Mouse (Mus musculus) hindbrain, embryonic 15.5 days (tissue): ENCODE data around the gene Treh. TPM values are rescaled to one million over a fixed set of nuclear protein-coding genes. Genes with fewer than 3 reads are reported as not detected.

ENCODE experiments used
- ATAC-seq: fragments of 200-750 bp; cut with Nextera tagmentation; 2 replicates; pipeline ENCODE4 v1.8.0; 2017; ENCODE audit warnings: low read depth, moderate number of reproducible peaks, moderate TSS enrichment; ENCODE audit not compliant: low FRiP score
- H3K27ac ChIP-seq: fragments of 300-500 bp; sonication (generic); replicated peaks from 2 replicates; pipeline ENCODE4 v1.5.1; 2015; ENCODE audit warnings: mild to moderate bottlenecking, inconsistent platforms
- H3K27me3 ChIP-seq: fragments of 300-500 bp; sonication (generic); 2 replicates; pipeline ENCODE4 v1.6.1; 2015; ENCODE audit warnings: control low read depth, inconsistent platforms
- H3K36me3 ChIP-seq: fragments of 300-500 bp; sonication (generic); 2 replicates; pipeline ENCODE4 v1.6.1; 2015; ENCODE audit warnings: control low read depth, inconsistent platforms
- H3K4me1 ChIP-seq: fragments of 300-500 bp; sonication (generic); replicated peaks from 2 replicates; pipeline ENCODE4 v1.6.1; 2015; ENCODE audit warnings: control low read depth, inconsistent platforms
- H3K4me2 ChIP-seq: fragments of 300-500 bp; sonication (generic); 2 replicates; pipeline ENCODE4 v1.6.1; 2015; ENCODE audit warnings: moderate library complexity, mild to moderate bottlenecking, inconsistent platforms
- H3K4me3 ChIP-seq: fragments of 300-500 bp; sonication (generic); 2 replicates; pipeline ENCODE4 v1.5.1; 2015; ENCODE audit warnings: mild to moderate bottlenecking, inconsistent platforms
- H3K9ac ChIP-seq: fragments of 300-500 bp; sonication (generic); 2 replicates; pipeline ENCODE4 v1.6.1; 2015; ENCODE audit warnings: inconsistent platforms
- H3K9me3 ChIP-seq: fragments of 300-500 bp; sonication (generic); 2 replicates; pipeline ENCODE4 v1.6.1; 2016; ENCODE audit warnings: control low read depth, inconsistent platforms
- WGBS: fragments of 180-500 bp; shearing (Covaris S2); methylation state at CpG from one replicate; pipeline ENCODE4 v1.1.7; 2015; 5-methylcytosine and 5-hydroxymethylcytosine counted together
- polyA plus RNA-seq: library from polyadenylated mRNA; unstranded; fragments of >200 nt; fragmentation: Nextera tagmentation; extraction: Ambion mirVana; gene quantifications from 2 replicates; pipeline ENCODE4 v1.2.1, GENCODE M21; 2015

The Treh gene
- polyA plus RNA-seq, 1 experiment from 2014 or later = not detected

GRCm38 (mm10) chr9:44683046-44683445, 10.0 kb downstream of the Treh start:
- H3K9me3 ChIP-seq = no peaks in the 10 kb centered on the region
- WGBS = 86% methylated on average over 8 of the region's 8 CpGs
- peaks cover 19% of the 10 kb centered on the region for H3K4me1 ChIP-seq
- H3K27me3 ChIP-seq = no peaks in the 10 kb centered on the region
- no peak for ATAC-seq
- no peak overlapping the region for H3K9ac ChIP-seq
- H3K4me2 ChIP-seq = no peak overlapping the region
- no peak overlapping the region for H3K27ac ChIP-seq
- H3K36me3 ChIP-seq = peaks cover 4% of the 10 kb centered on the region; the same call in 1 of the 2 replicates
- no peak overlapping the region for H3K4me3 ChIP-seq

DNA sequence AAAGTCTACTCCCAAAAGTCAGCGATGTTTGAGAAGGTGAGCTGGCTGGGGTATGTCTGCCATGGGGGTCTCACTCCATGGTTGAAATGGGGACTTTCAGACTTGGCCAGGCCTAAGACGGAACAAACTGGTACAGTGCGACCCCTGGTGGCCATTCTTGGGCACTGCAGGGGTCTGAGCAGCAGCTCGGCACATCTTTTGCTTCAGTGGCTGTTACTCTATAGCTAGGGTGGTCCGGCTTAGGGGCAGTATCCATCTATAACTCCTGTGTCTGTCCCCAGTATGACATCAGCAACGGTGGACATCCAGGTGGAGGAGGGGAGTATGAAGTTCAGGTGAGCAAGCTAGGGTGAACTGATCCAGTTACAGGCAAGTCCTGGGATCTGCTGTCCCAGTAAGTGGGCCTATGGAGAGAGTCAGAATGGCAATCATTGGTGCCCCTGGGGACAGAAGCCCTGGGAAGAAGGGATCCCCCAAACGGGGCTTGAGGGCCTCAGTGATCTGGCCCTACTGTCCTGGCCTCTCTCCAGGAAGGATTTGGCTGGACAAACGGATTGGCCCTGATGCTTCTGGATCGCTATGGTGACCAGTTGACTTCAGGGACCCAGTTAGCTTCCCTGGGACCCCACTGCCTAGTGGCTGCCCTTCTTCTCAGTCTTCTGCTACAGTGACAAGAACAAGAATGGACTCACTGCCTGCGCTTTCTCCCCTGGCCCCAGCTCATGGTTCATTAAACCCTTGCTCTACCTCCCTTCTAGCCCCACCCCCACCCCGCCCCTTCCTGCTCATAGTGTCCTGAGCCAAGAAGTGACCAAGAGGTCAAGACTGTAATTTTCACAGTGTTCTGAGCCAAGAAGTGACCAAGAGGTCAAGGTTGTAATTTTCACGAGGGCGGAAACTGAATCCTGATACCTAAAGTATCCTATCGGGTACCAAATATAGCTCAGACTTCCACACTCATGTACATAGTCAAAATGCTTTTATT, 12.6 kb downstream of the Treh start:
- Histone ChIP-seq H3K4me1 (peaks cover 19% of the 10 kb centered on the region), H3K27ac (peak overlapping the region; percentile 43; the same call in 1 of the 2 replicates), H3K36me3 (peaks cover 13% of the 10 kb centered on the region), H3K4me2 (no peak overlapping the region), H3K9me3 (no peaks in the 10 kb centered on the region), H3K27me3 (no peaks in the 10 kb centered on the region), H3K4me3 (no peak overlapping the region), H3K9ac (no peak overlapping the region)
- peak; percentile 59 for ATAC-seq
- 26% methylated on average over 14 of the region's 14 CpGs for WGBS

DNA sequence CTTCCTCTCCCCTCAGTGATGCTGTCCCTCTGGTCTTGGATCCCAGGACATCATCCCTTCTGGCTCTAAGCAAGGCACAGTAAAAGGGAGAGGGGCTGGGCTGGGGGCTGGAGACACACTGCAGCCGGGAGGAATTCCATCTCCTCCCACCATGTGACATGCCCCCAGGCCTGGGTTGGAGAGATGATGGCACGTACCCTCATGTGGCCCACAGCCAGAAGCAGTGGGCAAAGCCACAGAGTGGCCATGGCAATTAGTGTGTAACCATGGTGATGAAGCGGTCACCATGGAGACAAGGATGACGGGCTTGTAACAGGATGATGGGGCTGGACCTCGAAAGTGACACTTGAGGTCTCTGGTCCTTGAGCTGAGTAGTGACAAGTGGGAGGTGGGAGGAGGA, 13.6 kb downstream of the Treh start:
- no peak overlapping the region for H3K9ac ChIP-seq
- peaks cover 19% of the 10 kb centered on the region for H3K36me3 ChIP-seq
- 19% methylated on average over 5 of the region's 5 CpGs for WGBS

GRCm38 (mm10) chr9:44688013-44688412, 15.0 kb downstream of the Treh start:
- ATAC-seq = no peak
- Histone ChIP-seq H3K4me2 (no peak overlapping the region), H3K4me1 (peaks cover 24% of the 10 kb centered on the region), H3K9me3 (no peaks in the 10 kb centered on the region), H3K4me3 (no peak overlapping the region), H3K27ac (no peak overlapping the region), H3K36me3 (peaks cover 21% of the 10 kb centered on the region), H3K9ac (no peak overlapping the region), H3K27me3 (no peaks in the 10 kb centered on the region)
- WGBS = 60% methylated on average over 9 of the region's 9 CpGs

More for the DNA sequence above, 13.6 kb downstream of the Treh start:
- Histone ChIP-seq H3K4me1 (peaks cover 21% of the 10 kb centered on the region), H3K9me3 (no peaks in the 10 kb centered on the region), H3K27me3 (no peaks in the 10 kb centered on the region), H3K27ac (peak overlapping the region; percentile 43; the same call in 1 of the 2 replicates), H3K4me2 (no peak overlapping the region), H3K4me3 (no peak overlapping the region)
- peak; percentile 79 for ATAC-seq

DNA sequence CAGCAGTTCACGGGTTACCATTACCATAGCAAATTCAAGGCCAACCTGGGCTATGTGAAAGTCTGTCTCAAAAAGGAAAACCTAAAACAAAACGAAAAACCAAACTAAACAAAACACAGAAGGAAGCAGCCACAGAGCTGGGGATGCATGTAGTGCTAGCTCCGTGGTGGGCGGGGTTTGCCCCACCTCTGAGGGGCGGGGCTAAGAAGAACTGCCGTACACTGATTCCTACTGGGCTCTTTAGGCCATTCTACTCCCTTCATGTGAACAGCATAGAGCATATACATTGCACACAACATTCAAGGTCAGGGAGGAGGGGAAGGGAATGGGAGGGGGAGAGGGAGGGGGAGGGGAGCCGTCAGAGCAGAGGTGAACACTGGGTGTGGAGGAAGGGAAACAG, 17.6 kb downstream of the Treh start:
- no peaks in the 10 kb centered on the region for H3K27me3 ChIP-seq
- H3K36me3 ChIP-seq = peaks cover 47% of the 10 kb centered on the region
- WGBS = 47% methylated on average over 7 of the region's 7 CpGs
- H3K9me3 ChIP-seq = no peaks in the 10 kb centered on the region
- ATAC-seq = no peak
- no peak overlapping the region for H3K9ac ChIP-seq
- no peak overlapping the region for H3K4me2 ChIP-seq
- no peak overlapping the region for H3K4me3 ChIP-seq
- H3K4me1 ChIP-seq = peaks cover 20% of the 10 kb centered on the region
- H3K27ac ChIP-seq = no peak overlapping the region

DNA sequence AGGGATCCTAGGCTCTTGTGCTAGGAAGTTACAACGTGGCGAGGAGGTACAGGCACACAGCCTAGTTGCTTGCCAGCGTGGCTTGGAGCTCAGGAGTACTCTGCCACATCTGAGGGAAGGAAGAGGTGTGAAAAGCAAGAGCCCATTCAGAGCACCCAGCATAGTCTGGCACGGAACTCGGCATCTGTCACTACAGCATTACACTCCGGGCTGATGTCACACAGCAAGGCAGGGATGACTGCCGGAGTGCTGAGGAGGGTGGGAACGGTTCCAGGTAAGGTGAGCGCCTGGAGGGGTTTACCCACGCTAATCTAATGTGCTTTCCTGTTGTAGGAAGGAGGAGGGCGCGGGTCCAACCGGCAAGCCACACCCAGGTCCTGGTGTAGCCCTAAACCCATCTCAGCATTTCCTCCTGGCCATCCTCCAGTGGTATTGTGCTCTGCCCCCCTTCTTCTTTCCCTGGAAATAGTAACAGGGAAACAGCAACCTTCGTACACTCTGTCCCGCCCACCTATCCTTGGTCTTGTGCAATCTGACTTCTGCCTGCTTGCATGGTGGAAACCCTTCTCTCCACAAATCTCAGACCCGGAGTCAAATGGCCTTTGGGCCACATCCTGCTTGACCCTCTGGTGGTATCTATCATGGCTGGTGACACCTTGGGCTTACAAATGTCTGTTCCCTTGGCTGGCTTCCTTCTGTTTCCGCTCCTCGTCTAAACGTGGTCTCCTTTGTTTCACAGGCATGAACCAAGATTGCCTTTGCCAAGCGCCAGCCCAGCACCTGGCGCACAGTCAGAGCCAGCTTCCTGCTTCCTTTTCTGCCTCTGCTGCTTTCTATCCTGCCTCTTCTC, 18.9 kb downstream of the Treh start:
- Histone ChIP-seq H3K9me3 (no peaks in the 10 kb centered on the region), H3K9ac (no peak overlapping the region), H3K4me1 (peaks cover 8% of the 10 kb centered on the region), H3K27me3 (no peaks in the 10 kb centered on the region), H3K4me3 (no peak overlapping the region), H3K36me3 (peaks cover 58% of the 10 kb centered on the region), H3K4me2 (no peak overlapping the region), H3K27ac (peak overlapping the region; percentile 50)
- no peak for ATAC-seq
- WGBS = 73% methylated on average over 21 of the region's 21 CpGs

- peaks cover 64% of the 10 kb centered on the region for H3K36me3 ChIP-seq
- no peak overlapping the region for H3K4me2 ChIP-seq
- ATAC-seq = no peak
- no peak overlapping the region for H3K9ac ChIP-seq
- H3K27ac ChIP-seq = no peak overlapping the region
- WGBS = 78% methylated on average over 11 of the region's 11 CpGs
- no peak overlapping the region for H3K4me3 ChIP-seq
- H3K27me3 ChIP-seq = no peaks in the 10 kb centered on the region
- H3K9me3 ChIP-seq = no peaks in the 10 kb centered on the region
- H3K4me1 ChIP-seq = 0 out of 2 replicates have a peak, but pooled peaks cover 4% of the 10 kb centered on the region
Measured at GRCm38 (mm10) chr9:44693071-44693470, 20.0 kb downstream of the Treh start.

GRCm38 (mm10) chr9:44697866-44698265, 24.8 kb downstream of the Treh start:
- ATAC-seq = no peak
- H3K36me3 ChIP-seq = peaks cover 83% of the 10 kb centered on the region
- H3K4me1 ChIP-seq = no peaks in the 10 kb centered on the region
- 93% methylated on average over 15 of the region's 16 CpGs for WGBS
- H3K9me3 ChIP-seq = no peaks in the 10 kb centered on the region
- H3K27ac ChIP-seq = no peak overlapping the region
- H3K27me3 ChIP-seq = no peaks in the 10 kb centered on the region
- H3K4me2 ChIP-seq = no peak overlapping the region
- no peak overlapping the region for H3K4me3 ChIP-seq
- no peak overlapping the region for H3K9ac ChIP-seq

- WGBS = 95% methylated on average over 10 of the region's 10 CpGs
- H3K4me3 ChIP-seq = no peak overlapping the region
- H3K36me3 ChIP-seq = peaks cover 69% of the 10 kb centered on the region
- H3K9me3 ChIP-seq = no peaks in the 10 kb centered on the region
- no peaks in the 10 kb centered on the region for H3K4me1 ChIP-seq
- H3K9ac ChIP-seq = no peak overlapping the region
- H3K27ac ChIP-seq = no peak overlapping the region
- no peaks in the 10 kb centered on the region for H3K27me3 ChIP-seq
- ATAC-seq = no peak
- H3K4me2 ChIP-seq = no peak overlapping the region
Measured at GRCm38 (mm10) chr9:44699196-44699595, 26.2 kb downstream of the Treh start.

GRCm38 (mm10) chr9:44699730-44700129, 26.7 kb downstream of the Treh start:
- Histone ChIP-seq H3K4me1 (no peaks in the 10 kb centered on the region), H3K9me3 (no peaks in the 10 kb centered on the region), H3K27me3 (no peaks in the 10 kb centered on the region), H3K27ac (no peak overlapping the region), H3K9ac (no peak overlapping the region), H3K4me3 (no peak overlapping the region), H3K4me2 (no peak overlapping the region), H3K36me3 (peaks cover 65% of the 10 kb centered on the region)
- no peak for ATAC-seq
- 83% methylated on average over 5 of the region's 5 CpGs for WGBS

GRCm38 (mm10) chr9:44707749-44708428, 34.9 kb downstream of the Treh start:
- peaks cover 28% of the 10 kb centered on the region for H3K36me3 ChIP-seq
- no peak for ATAC-seq
- no peaks in the 10 kb centered on the region for H3K27me3 ChIP-seq
- H3K9me3 ChIP-seq = no peaks in the 10 kb centered on the region
- 18% methylated on average over 28 of the region's 28 CpGs for WGBS
- peak overlapping the region; percentile 12; the same call in 1 of the 2 replicates for H3K9ac ChIP-seq
- peaks cover 18% of the 10 kb centered on the region for H3K4me1 ChIP-seq
- no peak overlapping the region for H3K27ac ChIP-seq
- peak overlapping the region; percentile 18 for H3K4me3 ChIP-seq
- peak overlapping the region; percentile 52 for H3K4me2 ChIP-seq
